Comparison of ENCODE assay signal across 7 mouse cellular contexts in the genomic region with DNA sequence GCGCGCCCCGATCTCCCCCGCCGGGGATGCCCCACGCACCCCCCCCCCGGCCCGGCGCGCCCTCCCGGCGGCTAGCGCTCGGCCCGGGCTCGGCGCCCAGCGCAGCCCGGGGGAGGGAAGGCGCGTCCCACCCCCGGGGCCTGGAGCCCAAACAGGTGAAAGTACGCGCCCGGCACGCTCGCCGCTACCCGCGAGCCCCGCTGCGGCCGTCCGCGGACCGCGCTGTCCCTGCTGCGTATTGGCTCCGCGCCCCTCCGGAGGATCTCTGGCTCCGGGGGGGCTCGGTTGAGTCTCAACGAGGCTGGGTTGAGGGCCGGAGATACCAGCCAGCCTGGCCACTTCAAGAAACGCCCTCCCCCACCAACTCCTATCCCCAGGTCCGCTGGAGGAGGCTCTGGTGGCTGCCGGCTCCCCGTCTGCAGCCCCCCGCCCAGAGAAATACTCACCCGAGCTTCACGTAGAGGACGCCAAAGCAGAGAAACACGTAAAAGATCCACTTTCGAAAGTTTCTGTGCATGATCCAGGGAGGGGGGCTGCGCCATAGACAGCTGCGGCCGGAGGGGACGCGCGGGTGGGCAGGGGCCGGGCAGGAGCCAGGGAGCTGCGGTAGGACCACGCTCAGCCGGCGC. TPM values are rescaled to one million over a fixed set of nuclear protein-coding genes. Genes with fewer than 3 reads are reported as not detected.
A peak's percentile ranks its signal among the peaks of the same experiment; 100 is the strongest.
DNase-seq lines count a peak whose midpoint lies in the region; ATAC-seq and TF ChIP-seq lines count a peak whose summit lies in the region.

No protein-coding gene starts in this region.

- peaks cover 15% of the 10 kb centered on the region for H3K4me1 ChIP-seq in lung, embryonic 16.5 days (replicated peaks; ENCODE audit: control insufficient read depth, insufficient read depth, low read length)
- peaks cover 18% of the 10 kb centered on the region for H3K4me1 ChIP-seq in forebrain, embryonic 14.5 days (ENCODE audit: control insufficient read depth, insufficient read depth, low read length)
- H3K4me1 ChIP-seq in limb, embryonic 14.5 days (ENCODE audit: control insufficient read depth, insufficient read depth, low read length), result peaks cover 14% of the 10 kb centered on the region
- H3K4me1 ChIP-seq in stomach, embryonic 14.5 days (ENCODE audit: control insufficient read depth, insufficient read depth, low read length), result peaks cover 30% of the 10 kb centered on the region

- H3K9ac ChIP-seq in lung, embryonic 16.5 days (ENCODE audit: low read length), result peak overlapping the region; percentile 75
- H3K9ac ChIP-seq in forebrain, embryonic 14.5 days (ENCODE audit: low read length), result peak overlapping the region; percentile 83
- peak overlapping the region; percentile 62 for H3K9ac ChIP-seq in limb, embryonic 14.5 days (ENCODE audit: low read depth, low read length, severe bottlenecking)
- no peak overlapping the region; the same call in 1 of the 2 replicates for H3K9ac ChIP-seq in stomach, embryonic 14.5 days (replicated peaks; ENCODE audit: low read depth, low read length)

- peaks cover 70% of the 10 kb centered on the region for H3K27me3 ChIP-seq in lung, embryonic 16.5 days (ENCODE audit: control insufficient read depth, insufficient read depth, low read depth, low read length)
- H3K27me3 ChIP-seq in forebrain, embryonic 14.5 days (replicated peaks; ENCODE audit: control insufficient read depth, insufficient read depth, low read length), result peaks cover 29% of the 10 kb centered on the region
- H3K27me3 ChIP-seq in limb, embryonic 14.5 days (ENCODE audit: control insufficient read depth, insufficient read depth, low read length), result peaks cover 85% of the 10 kb centered on the region
- H3K27me3 ChIP-seq in stomach, embryonic 14.5 days (ENCODE audit: control insufficient read depth, insufficient read depth, low read length), result peaks cover 74% of the 10 kb centered on the region

- no peaks in the 10 kb centered on the region for H3K9me3 ChIP-seq in lung, embryonic 16.5 days (ENCODE audit: control insufficient read depth, low read length)
- no peaks in the 10 kb centered on the region for H3K9me3 ChIP-seq in forebrain, embryonic 14.5 days (replicated peaks; ENCODE audit: control insufficient read depth, low read length)
- no peaks in the 10 kb centered on the region for H3K9me3 ChIP-seq in limb, embryonic 14.5 days (ENCODE audit: control insufficient read depth, low read length)
- H3K9me3 ChIP-seq in stomach, embryonic 14.5 days (ENCODE audit: control insufficient read depth, low read depth, low read length), result no peaks in the 10 kb centered on the region

- H3K36me3 ChIP-seq in lung, embryonic 16.5 days (ENCODE audit: control insufficient read depth, insufficient read depth, low read length), result no peaks in the 10 kb centered on the region
- no peaks in the 10 kb centered on the region for H3K36me3 ChIP-seq in forebrain, embryonic 14.5 days (ENCODE audit: control insufficient read depth, insufficient read depth, low read length)
- H3K36me3 ChIP-seq in limb, embryonic 14.5 days (ENCODE audit: control insufficient read depth, insufficient read depth, low read length), result no peaks in the 10 kb centered on the region
- H3K36me3 ChIP-seq in stomach, embryonic 14.5 days (ENCODE audit: control insufficient read depth, insufficient read depth, low read length), result no peaks in the 10 kb centered on the region

- H3K27ac ChIP-seq in lung, embryonic 16.5 days (ENCODE audit: low read length), result peak overlapping the region; percentile 88
- peak overlapping the region; percentile 72 for H3K27ac ChIP-seq in forebrain, embryonic 14.5 days (ENCODE audit: low read depth, low read length)
- H3K27ac ChIP-seq in limb, embryonic 14.5 days (replicated peaks; ENCODE audit: low read depth, low read length), result no peak overlapping the region; the same call in 1 of the 2 replicates
- no peak overlapping the region for H3K27ac ChIP-seq in stomach, embryonic 14.5 days (ENCODE audit: low read length)

- H3K4me3 ChIP-seq in lung, embryonic 16.5 days (ENCODE audit: low read length), result peak overlapping the region; percentile 64
- H3K4me3 ChIP-seq in forebrain, embryonic 14.5 days (ENCODE audit: low read depth, low read length), result peak overlapping the region; percentile 69
- H3K4me3 ChIP-seq in limb, embryonic 14.5 days (replicated peaks; ENCODE audit: low read length), result peak overlapping the region; percentile 60
- H3K4me3 ChIP-seq in stomach, embryonic 14.5 days (ENCODE audit: low read depth, low read length), result peak overlapping the region; percentile 47

- under 1% methylated on average over 44 of the region's 66 CpGs for WGBS in lung, embryonic 16.5 days
- under 1% methylated on average over 43 of the region's 66 CpGs for WGBS in forebrain, embryonic 14.5 days
- WGBS in limb, embryonic 14.5 days, result under 1% methylated on average over 29 of the region's 66 CpGs
- 1% methylated on average over 55 of the region's 66 CpGs for WGBS in stomach, embryonic 14.5 days

- no peak for DNase-seq in lung, postnatal 14 days
- DNase-seq in forebrain, embryonic 14.5 days (ENCODE audit: low spot score), result peak; percentile 41
- no peak for DNase-seq in limb, embryonic 14.5 days (ENCODE audit: low spot score)
- DNase-seq in T-cell, adult 2 months (ENCODE audit: low spot score), result no peak
- no peak for DNase-seq in cerebellum, adult 18-20 months

- TF ChIP-seq POLR2A in limb, embryonic 14.5 days (IDR thresholded peaks at IDR 0.05; ENCODE audit: borderline replicate concordance, extremely low read depth, insufficient read depth, insufficient read length), result no peak

- peak; percentile 19 for ATAC-seq in lung, embryonic 16.5 days (ENCODE audit: low read depth)
- no peak for ATAC-seq in forebrain, embryonic 14.5 days
- no peak for ATAC-seq in limb, embryonic 14.5 days (ENCODE audit: low FRiP score, low read depth)
- no peak for ATAC-seq in stomach, embryonic 14.5 days (ENCODE audit: insufficient number of reproducible peaks, insufficient read depth, low FRiP score, low read depth)

- H3K4me2 ChIP-seq in lung, embryonic 16.5 days (ENCODE audit: low read depth, low read length), result peak overlapping the region; percentile 74
- peak overlapping the region; percentile 96 for H3K4me2 ChIP-seq in forebrain, embryonic 14.5 days (ENCODE audit: low read length)
- H3K4me2 ChIP-seq in limb, embryonic 14.5 days (replicated peaks; ENCODE audit: low read depth, low read length, severe bottlenecking), result peak overlapping the region; percentile 94
- peak overlapping the region; percentile 98 for H3K4me2 ChIP-seq in stomach, embryonic 14.5 days (replicated peaks; ENCODE audit: low read depth, low read length)

RNA-seq across cellular contexts. Expression of gene Wnt7b, which starts 1.2 kb away (rescaled TPM):
- 40.2 and 44.8 TPM in 2 replicates for polyA plus RNA-seq in lung, embryonic 16.5 days (2015; fragmentation: Nextera tagmentation; extraction: Ambion mirVana)
- polyA plus RNA-seq in forebrain, embryonic 14.5 days (2014; fragmentation: Nextera tagmentation; extraction: Ambion mirVana), result 73.4 and 84.7 TPM in 2 replicates
- 22.4 and 24.7 TPM in 2 replicates for polyA plus RNA-seq in limb, embryonic 14.5 days (2012; rRNA removed)
- 40.0 and 46.0 TPM in 2 replicates for polyA plus RNA-seq in limb, embryonic 14.5 days (2014; fragmentation: Nextera tagmentation; extraction: Ambion mirVana)
- 0.75 and 2.5 TPM in 2 replicates for polyA plus RNA-seq in stomach, embryonic 14.5 days (2014; fragmentation: Nextera tagmentation; extraction: Ambion mirVana)

Comparison
In these comparisons a context has a peak if more than half of its experiments do, and no peak if none do; other contexts are left out.
1. H3K27ac ChIP-seq: peak in lung, embryonic 16.5 days (single experiment) and forebrain, embryonic 14.5 days (single experiment); none in limb, embryonic 14.5 days (single experiment) and stomach, embryonic 14.5 days (single experiment).
2. Peak in every context shown above with its lines, with median percentiles within 50 percentile points of each other: H3K4me2 ChIP-seq and H3K4me3 ChIP-seq.